Mouse (Mus musculus) bone marrow macrophage, adult 2 months (primary cell): Measurements from ENCODE around the gene Asb3. TPM values are rescaled to one million over a fixed set of nuclear protein-coding genes. Genes with fewer than 3 reads are reported as not detected.
"Not testable (repeated sequence)": the region's sequence is repeated elsewhere in the genome, so short reads cannot be mapped to it uniquely, and the experiment has no call there.

ENCODE experiments used
- H3K27ac ChIP-seq: 2 replicates; pipeline ENCODE4 v1.5.1; 2012; ENCODE audit warnings: low read depth, low read length; ENCODE audit not compliant: insufficient read depth
- H3K4me1 ChIP-seq: 2 replicates; pipeline ENCODE4 v1.6.1; 2012; ENCODE audit warnings: low read length; ENCODE audit not compliant: control insufficient read depth, insufficient read depth
- H3K4me3 ChIP-seq: 2 replicates; pipeline ENCODE4 v1.5.1; 2012; ENCODE audit warnings: mild to moderate bottlenecking, low read length, moderate library complexity; ENCODE audit not compliant: insufficient read depth
- CTCF ChIP-seq: IDR thresholded peaks from 2 replicates; pipeline ENCODE4 v1.5.1; 2012; ENCODE audit warnings: low read depth, mild to moderate bottlenecking, low read length, moderate library complexity
- POLR2A ChIP-seq: IDR thresholded peaks from 2 replicates; pipeline ENCODE4 v1.6.1; 2012; ENCODE audit warnings: mild to moderate bottlenecking, low read depth, low read length, borderline replicate concordance
- polyA plus RNA-seq: library from polyadenylated mRNA; stranded (reverse); fragments of >200 nt; gene quantifications from 2 replicates; pipeline ENCODE4 v1.2.4, GENCODE M21; 2012; ENCODE audit not compliant: missing spikeins, insufficient read depth, insufficient read length

Gene Asb3
- polyA plus RNA-seq, 1 experiment, result 17.9 TPM

- TF ChIP-seq CTCF (no peak), POLR2A (no peak)
- Histone ChIP-seq H3K27ac (no peak overlapping the region), H3K4me1 (no peaks in the 10 kb centered on the region), H3K4me3 (no peak overlapping the region)
These were observed 217.0 kb downstream of the Asb3 start for GRCm38 (mm10) chr11:31102188-31102587.

DNA sequence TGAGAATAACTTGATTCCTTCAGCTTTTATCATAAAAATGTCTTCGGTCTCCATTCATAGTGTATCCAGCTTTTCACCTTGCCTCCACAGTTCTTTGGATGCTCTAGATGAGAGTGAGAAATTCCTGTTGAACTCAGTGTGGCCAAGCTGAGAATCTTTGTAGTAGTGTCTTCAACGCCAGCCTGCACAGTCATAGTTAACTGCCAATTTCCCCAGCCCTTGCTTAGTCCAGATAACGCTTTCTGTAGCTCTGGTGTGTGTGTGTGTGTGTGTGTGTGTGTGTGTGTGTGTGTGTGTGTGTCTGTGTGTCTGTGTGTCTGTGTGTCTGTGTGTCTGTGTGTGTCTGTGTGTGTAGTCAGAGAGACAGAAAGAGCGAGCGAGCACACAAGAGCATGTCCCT, 220.1 kb downstream of the Asb3 start:
- TF ChIP-seq POLR2A (no peak), CTCF (no peak)
- Histone ChIP-seq H3K27ac (no peak overlapping the region), H3K4me1 (no peaks in the 10 kb centered on the region), H3K4me3 (no peak overlapping the region)

GRCm38 (mm10) chr11:31126964-31127363, 241.7 kb downstream of the Asb3 start:
- not testable (repeated sequence) for H3K27ac ChIP-seq, H3K4me3 ChIP-seq, H3K4me1 ChIP-seq

- H3K4me1 ChIP-seq, H3K27ac ChIP-seq, H3K4me3 ChIP-seq: not testable (repeated sequence)
These were observed 248.5 kb downstream of the Asb3 start for GRCm38 (mm10) chr11:31133726-31134125.

DNA sequence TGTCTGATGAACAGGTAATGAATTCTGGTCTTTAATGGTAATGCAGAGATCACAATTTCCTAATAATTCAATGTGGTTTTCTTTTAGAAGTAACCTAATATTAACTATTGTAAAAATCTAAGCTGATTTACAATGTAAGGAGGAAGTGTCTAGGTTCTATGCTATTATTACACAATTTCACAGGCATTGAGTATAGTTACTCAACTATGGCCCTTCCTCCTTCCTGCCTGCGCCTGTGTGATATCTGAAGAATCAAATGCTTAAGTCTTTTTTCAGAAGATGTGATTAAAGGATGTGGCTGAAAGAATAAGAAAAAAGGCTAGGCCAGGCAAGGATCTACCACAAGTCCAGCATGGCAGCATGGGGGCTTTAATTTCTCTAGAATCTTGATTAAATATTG, 249.6 kb downstream of the Asb3 start:
- not testable (repeated sequence) for H3K4me3 ChIP-seq, H3K4me1 ChIP-seq, H3K27ac ChIP-seq

DNA sequence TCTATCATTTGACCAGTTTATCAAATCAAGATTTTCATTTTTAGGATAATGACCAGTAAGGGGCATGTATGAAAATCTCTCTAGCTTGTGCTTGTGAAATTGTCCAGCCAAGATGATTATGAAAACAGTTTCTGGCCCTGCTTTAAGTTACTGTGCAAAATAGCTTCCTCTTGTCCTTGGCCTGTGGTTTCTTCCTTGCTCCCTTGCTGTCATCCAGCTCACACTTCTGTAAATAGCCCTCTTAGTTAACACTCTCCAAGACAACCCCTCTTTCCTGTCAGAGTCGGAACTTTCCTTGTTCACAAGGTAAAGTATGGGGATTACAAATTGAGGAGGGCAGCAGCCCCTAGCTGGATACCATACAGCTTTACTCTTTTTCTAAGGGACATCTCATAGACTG, 253.2 kb downstream of the Asb3 start:
- H3K4me1 ChIP-seq, H3K4me3 ChIP-seq, H3K27ac ChIP-seq: not testable (repeated sequence)

Other genes with a start within 250 kb of the Asb3 start
- 4.5 and 6.3 TPM in 2 replicates for gene Acyp2, start 235.8 kb upstream of the Asb3 start, polyA plus RNA-seq
- gene Psme4, start 113.7 kb upstream of the Asb3 start, polyA plus RNA-seq, result 43.9 and 52.0 TPM in 2 replicates
- gene Gpr75, start 58 bp upstream of the Asb3 start, polyA plus RNA-seq, result not detected in 2 replicates
- gene Erlec1, start 68.9 kb downstream of the Asb3 start, polyA plus RNA-seq, result 50.7 and 52.9 TPM in 2 replicates
- 4.8 and 6.1 TPM in 2 replicates for gene Chac2, start 100.9 kb downstream of the Asb3 start, polyA plus RNA-seq